Mouse (Mus musculus) thymus, adult 2 months (tissue): Measurements from ENCODE around the gene Plcb1. TPM values are rescaled to one million over a fixed set of nuclear protein-coding genes. Genes with fewer than 3 reads are reported as not detected.

Source experiments
- DNase-seq: peaks from one replicate; pipeline ENCODE4 v3.0.0; 2021
- H3K27ac ChIP-seq: fragments of 200-500 bp; 2 replicates; pipeline ENCODE4 v1.5.1; 2012; ENCODE audit warnings: low read length, control low read depth; ENCODE audit not compliant: control insufficient read depth, insufficient read depth
- H3K27me3 ChIP-seq: fragments of 200-500 bp; 2 replicates; pipeline ENCODE4 v1.6.1; 2012; ENCODE audit warnings: mild to moderate bottlenecking, low read length, moderate library complexity, mixed read lengths; ENCODE audit not compliant: control insufficient read depth, insufficient read depth
- H3K36me3 ChIP-seq: fragments of 200-500 bp; 2 replicates; pipeline ENCODE4 v1.6.1; 2012; ENCODE audit warnings: mild to moderate bottlenecking, low read length, moderate library complexity; ENCODE audit not compliant: control insufficient read depth, insufficient read depth
- H3K4me1 ChIP-seq: fragments of 200-500 bp; replicated peaks from 2 replicates; pipeline ENCODE4 v1.6.1; 2012; ENCODE audit warnings: low read length; ENCODE audit not compliant: control insufficient read depth, insufficient read depth
- H3K4me3 ChIP-seq: fragments of 200-500 bp; 2 replicates; pipeline ENCODE4 v1.5.1; 2012; ENCODE audit warnings: mild to moderate bottlenecking, low read length, control low read depth, moderate library complexity; ENCODE audit not compliant: control insufficient read depth, insufficient read depth
- CTCF ChIP-seq: fragments of 200-500 bp; IDR thresholded peaks from 2 replicates; pipeline ENCODE4 v1.5.1; 2012; ENCODE audit warnings: mild to moderate bottlenecking, control low read depth, low read length, moderate library complexity, borderline replicate concordance; ENCODE audit not compliant: control insufficient read depth, poor library complexity, insufficient read depth; ENCODE audit errors: extremely low read depth
- POLR2A ChIP-seq: fragments of 200-500 bp; IDR thresholded peaks from 2 replicates; pipeline ENCODE4 v1.6.1; 2012; ENCODE audit warnings: mild to moderate bottlenecking, low read length, control low read depth, moderate library complexity; ENCODE audit not compliant: control insufficient read depth, poor library complexity, insufficient read depth; ENCODE audit errors: extremely low read depth
- WGBS: fragments of 180-500 bp; shearing (Covaris S2); methylation state at CpG from one replicate; pipeline ENCODE4 v1.1.7; 2018; 5-methylcytosine and 5-hydroxymethylcytosine counted together
- polyA plus RNA-seq: library from polyadenylated mRNA; depleted of rRNA; stranded (reverse); fragments of >200 nt; gene quantifications from 2 replicates; pipeline ENCODE4 v1.2.3, GENCODE M21; 2012

Plcb1 gene
- polyA plus RNA-seq, 1 experiment: 0.32 TPM

DNA sequence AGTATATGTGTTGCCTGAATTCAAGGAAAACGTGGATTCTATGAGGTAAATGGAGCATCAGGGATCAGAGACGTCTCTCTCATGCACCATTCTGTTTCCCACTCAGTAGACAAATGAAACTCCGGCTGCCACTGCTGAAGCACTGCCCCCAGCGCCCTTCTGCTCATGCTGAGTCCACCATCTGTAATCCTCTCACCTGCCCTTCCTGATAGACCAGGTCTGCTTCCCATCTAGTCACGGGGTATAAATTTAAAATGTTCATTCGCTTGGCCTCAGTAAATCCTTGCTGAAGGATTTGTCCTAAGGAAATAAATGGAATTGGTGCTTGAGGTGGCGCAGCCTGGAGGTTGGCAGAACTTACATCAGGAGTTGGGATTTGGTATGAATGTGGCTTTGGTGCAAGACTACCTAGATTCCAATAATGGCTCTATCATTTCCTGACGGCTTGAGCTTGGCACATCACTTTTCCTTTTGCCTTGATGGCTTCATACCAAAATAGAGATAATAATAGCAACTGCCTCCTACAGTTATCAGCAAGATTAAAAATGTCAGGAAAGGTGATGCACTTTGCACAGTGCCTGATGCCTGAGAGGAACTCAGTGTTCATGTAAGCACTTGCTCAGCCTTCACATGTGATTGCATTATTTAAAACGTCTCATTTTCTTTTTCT, 134.9 kb downstream of the Plcb1 start:
- no peak for TF ChIP-seq CTCF
- Histone ChIP-seq H3K27me3 (no peaks in the 10 kb centered on the region), H3K4me3 (no peak overlapping the region), H3K4me1 (no peaks in the 10 kb centered on the region), H3K36me3 (no peaks in the 10 kb centered on the region), H3K27ac (no peak overlapping the region)
- 88% methylated on average over 9 of the region's 9 CpGs for WGBS
- DNase-seq: no peak

DNA sequence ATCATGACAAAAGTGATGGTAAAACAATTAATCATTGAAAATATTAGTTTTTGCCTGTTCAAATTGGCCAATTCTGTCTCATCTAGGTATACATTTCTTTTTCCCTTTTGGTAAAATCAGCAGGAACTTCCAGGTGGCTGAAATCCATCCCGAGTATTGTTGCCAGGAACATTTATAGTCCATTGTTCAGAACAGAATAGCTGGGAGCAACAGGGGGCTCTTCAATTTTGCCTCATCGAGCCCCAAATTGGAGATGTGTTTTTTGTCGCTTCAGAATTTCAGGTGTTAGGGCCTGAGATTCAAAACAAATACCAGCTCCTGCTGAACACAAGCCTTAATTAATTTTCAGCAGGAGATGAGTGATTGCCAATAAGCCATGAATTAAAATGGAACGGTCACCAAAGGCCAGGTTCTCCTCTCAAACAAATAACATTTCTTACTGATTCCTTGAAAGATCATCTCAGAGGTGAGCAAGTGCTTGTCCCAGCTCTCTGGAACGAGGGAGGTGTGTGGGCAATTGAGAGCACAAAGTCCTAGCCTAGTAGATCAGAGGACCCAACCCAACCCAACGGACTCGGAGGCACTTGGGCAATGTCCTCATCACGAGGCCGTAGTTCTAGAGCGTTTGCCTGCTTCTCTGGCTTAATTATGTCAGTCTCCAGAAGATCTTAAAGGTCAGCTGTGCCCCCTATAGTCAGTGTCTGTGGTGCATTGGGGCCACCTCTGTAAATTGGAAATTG, 136.9 kb downstream of the Plcb1 start:
- H3K27me3 ChIP-seq: no peaks in the 10 kb centered on the region
- no peaks in the 10 kb centered on the region for H3K4me1 ChIP-seq
- H3K4me3 ChIP-seq: no peak overlapping the region
- DNase-seq: no peak
- TF ChIP-seq POLR2A (no peak), CTCF (no peak)
- 89% methylated on average over 10 of the region's 10 CpGs for WGBS
- H3K27ac ChIP-seq: no peak overlapping the region
- H3K36me3 ChIP-seq: no peaks in the 10 kb centered on the region

DNA sequence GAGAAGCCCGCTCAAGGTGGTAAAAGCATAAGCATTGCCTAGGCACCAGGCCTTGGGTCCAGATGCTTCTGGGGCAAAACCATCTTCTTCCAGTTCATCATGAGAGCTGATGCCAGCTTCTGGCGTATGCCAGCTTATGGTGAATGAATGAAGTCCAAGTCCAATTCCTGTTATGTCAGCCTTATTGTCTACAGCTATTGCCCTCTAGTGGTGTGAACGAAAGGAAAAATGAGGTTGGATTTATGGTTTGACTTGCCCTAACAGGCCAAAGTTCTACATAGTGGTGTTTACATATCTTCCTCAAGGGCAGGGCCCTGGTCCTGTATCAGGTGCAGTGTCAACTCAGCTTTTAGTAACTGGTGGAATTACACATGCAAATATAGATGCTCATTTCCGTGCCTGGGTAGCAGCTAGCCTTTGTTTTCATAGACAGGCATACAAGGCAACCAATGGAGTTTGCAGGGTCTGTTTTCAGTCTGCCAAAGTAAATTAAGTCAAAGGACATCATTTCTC, 138.3 kb downstream of the Plcb1 start:
- no peak overlapping the region for H3K4me3 ChIP-seq
- 93% methylated on average over 4 of the region's 4 CpGs for WGBS
- no peak overlapping the region for H3K27ac ChIP-seq
- no peak for TF ChIP-seq CTCF
- TF ChIP-seq POLR2A: no peak
- H3K4me1 ChIP-seq: no peaks in the 10 kb centered on the region
- no peaks in the 10 kb centered on the region for H3K36me3 ChIP-seq
- DNase-seq: no peak
- H3K27me3 ChIP-seq: no peaks in the 10 kb centered on the region

DNA sequence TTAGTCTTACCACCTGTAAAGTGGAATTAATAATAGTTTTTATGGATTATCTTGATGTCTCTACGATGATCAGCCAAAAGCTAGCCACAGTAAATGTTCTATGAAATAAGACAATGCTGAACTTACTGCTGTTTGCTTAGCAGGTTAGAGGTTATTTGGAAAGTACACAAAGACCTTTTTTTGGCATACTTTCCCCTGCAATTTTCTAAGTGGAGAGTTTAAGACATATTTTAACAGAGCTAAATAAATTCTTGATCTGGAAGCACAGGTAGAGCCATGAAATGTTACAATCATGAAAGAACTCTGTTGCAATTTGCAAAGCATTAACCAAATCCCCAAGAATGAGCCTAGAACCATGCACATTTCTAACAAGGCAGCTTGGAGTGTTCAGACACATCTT, 140.4 kb downstream of the Plcb1 start:
- H3K4me1 ChIP-seq: no peaks in the 10 kb centered on the region
- no peaks in the 10 kb centered on the region for H3K36me3 ChIP-seq
- WGBS: 85% methylated on average over 1 of the region's 1 CpGs
- H3K4me3 ChIP-seq: no peak overlapping the region
- H3K27ac ChIP-seq: no peak overlapping the region
- H3K27me3 ChIP-seq: no peaks in the 10 kb centered on the region
- TF ChIP-seq CTCF: no peak
- no peak for DNase-seq

DNA sequence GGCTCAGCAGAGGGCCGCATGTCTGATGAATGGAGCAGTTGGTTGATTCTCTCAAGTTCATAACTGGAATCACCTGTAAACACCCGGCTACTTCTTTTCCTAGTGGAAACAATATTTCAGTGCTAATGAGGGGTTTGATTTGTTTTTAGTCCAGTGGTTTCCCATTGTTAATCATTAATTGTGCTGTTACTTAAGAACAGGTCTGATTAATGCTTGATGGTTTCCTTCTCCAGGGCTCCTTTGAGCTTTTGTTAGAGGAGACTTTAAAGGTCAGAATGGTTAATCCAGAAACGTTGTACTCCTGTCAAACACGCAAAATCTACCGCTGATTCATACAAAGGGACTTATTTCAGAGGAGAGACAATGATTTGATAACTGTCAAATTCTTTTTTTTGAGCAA, 141.2 kb downstream of the Plcb1 start:
- H3K36me3 ChIP-seq: no peaks in the 10 kb centered on the region
- TF ChIP-seq CTCF: no peak
- no peak for TF ChIP-seq POLR2A
- H3K4me3 ChIP-seq: no peak overlapping the region
- 71% methylated on average over 5 of the region's 5 CpGs for WGBS
- DNase-seq: no peak
- no peaks in the 10 kb centered on the region for H3K4me1 ChIP-seq
- no peaks in the 10 kb centered on the region for H3K27me3 ChIP-seq
- H3K27ac ChIP-seq: no peak overlapping the region

DNA sequence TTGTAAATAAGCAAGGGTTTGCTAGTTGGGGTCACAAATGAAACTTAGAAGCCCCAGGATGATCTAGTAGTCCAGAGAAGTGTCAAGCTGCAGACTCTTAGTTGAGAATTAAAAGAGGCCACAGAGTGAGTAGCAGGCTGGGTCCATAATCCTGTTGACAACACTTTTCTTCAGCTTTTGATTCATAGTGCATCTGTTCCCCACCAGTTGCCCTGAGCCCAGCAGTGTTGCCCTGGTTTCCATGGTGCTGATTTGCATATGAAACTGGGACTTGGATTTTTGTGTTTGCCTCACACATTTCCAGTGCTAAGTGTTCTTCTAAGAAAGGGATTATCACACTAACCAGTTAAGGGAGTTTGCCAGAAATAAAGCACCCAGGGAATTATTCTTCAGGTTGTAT, 143.6 kb downstream of the Plcb1 start:
- H3K4me1 ChIP-seq: no peaks in the 10 kb centered on the region
- H3K4me3 ChIP-seq: no peak overlapping the region
- H3K36me3 ChIP-seq: no peaks in the 10 kb centered on the region
- H3K27ac ChIP-seq: no peak overlapping the region
- no peak for TF ChIP-seq CTCF
- TF ChIP-seq POLR2A: no peak
- no peak for DNase-seq
- H3K27me3 ChIP-seq: no peaks in the 10 kb centered on the region
